ENCODE assay signal across 8 mouse cellular contexts in genomic region chr7:35948389-35948788, GRCm38 (mm10).
DNase-seq lines count a peak whose midpoint lies in the region; ATAC-seq and TF ChIP-seq lines count a peak whose summit lies in the region.

No protein-coding gene starts in this region.

- peaks cover 26% of the 10 kb centered on the region for H3K27me3 ChIP-seq in forebrain, embryonic 12.5 days
- H3K27me3 ChIP-seq in kidney, postnatal 0 days (ENCODE audit: insufficient read depth, low read length) = no peaks in the 10 kb centered on the region
- no peaks in the 10 kb centered on the region for H3K27me3 ChIP-seq in midbrain, embryonic 11.5 days (ENCODE audit: control insufficient read depth, insufficient read depth, low read length)

- H3K36me3 ChIP-seq in forebrain, embryonic 12.5 days (replicated peaks) = no peaks in the 10 kb centered on the region
- no peaks in the 10 kb centered on the region for H3K36me3 ChIP-seq in kidney, postnatal 0 days (ENCODE audit: insufficient read depth, low read length)
- H3K36me3 ChIP-seq in midbrain, embryonic 11.5 days (ENCODE audit: control insufficient read depth, insufficient read depth, low read length) = no peaks in the 10 kb centered on the region

- WGBS in forebrain, embryonic 12.5 days = under 1% methylated on average over 13 of the region's 13 CpGs
- 3% methylated on average over 13 of the region's 13 CpGs for WGBS in kidney, postnatal 0 days
- under 1% methylated on average over 13 of the region's 13 CpGs for WGBS in midbrain, embryonic 11.5 days

- H3K9me3 ChIP-seq in forebrain, embryonic 12.5 days = 0 out of 2 replicates have a peak, but pooled peaks cover under 1% of the 10 kb centered on the region
- H3K9me3 ChIP-seq in kidney, postnatal 0 days (replicated peaks; ENCODE audit: low read length) = no peaks in the 10 kb centered on the region
- no peaks in the 10 kb centered on the region for H3K9me3 ChIP-seq in midbrain, embryonic 11.5 days (ENCODE audit: control insufficient read depth, low read length)

- ATAC-seq in forebrain, embryonic 12.5 days (ENCODE audit: low FRiP score) = peak; percentile 75; the same call in 1 of the 2 replicates
- ATAC-seq in kidney, postnatal 0 days (replicated peaks; ENCODE audit: low FRiP score, low read depth) = peak; percentile 75; the same call in 1 of the 2 replicates
- peak; percentile 83 for ATAC-seq in midbrain, embryonic 11.5 days (ENCODE audit: low FRiP score)

- peak overlapping the region; percentile 65; the same call in 1 of the 2 replicates for H3K27ac ChIP-seq in forebrain, embryonic 12.5 days
- no peak overlapping the region for H3K27ac ChIP-seq in kidney, postnatal 0 days
- no peak overlapping the region for H3K27ac ChIP-seq in midbrain, embryonic 11.5 days (ENCODE audit: low read depth, low read length)

- DNase-seq in embryo, embryonic 10.5 days (ENCODE audit: low spot score) = peak; percentile 74
- DNase-seq in kidney, postnatal 0 days (ENCODE audit: low spot score) = peak; percentile 65
- DNase-seq in midbrain, embryonic 11.5 days (ENCODE audit: low spot score, missing footprints) = peak; percentile 90
- no peak for DNase-seq in thymus, postnatal 36 days
- DNase-seq in urinary bladder, adult 2 months (ENCODE audit: low spot score) = no peak
- DNase-seq in layer of hippocampus, postnatal 25 days (ENCODE audit: extremely low spot score in 1 of 2, low spot score in 1 of 2) = no peak
- no peak for DNase-seq in ovary, postnatal 36 days (ENCODE audit: low spot score)

- H3K4me3 ChIP-seq in forebrain, embryonic 12.5 days (replicated peaks) = peak overlapping the region; percentile 11; the same call in 1 of the 2 replicates
- no peak overlapping the region for H3K4me3 ChIP-seq in kidney, postnatal 0 days (replicated peaks; ENCODE audit: low read depth, low read length)
- no peak overlapping the region; the same call in 1 of the 2 replicates for H3K4me3 ChIP-seq in midbrain, embryonic 11.5 days (ENCODE audit: low read depth, low read length)

- no peak for TF ChIP-seq CTCF in kidney, postnatal 0 days (IDR thresholded peaks at IDR 0.05; ENCODE audit: low read depth)

- peak overlapping the region; percentile 51 for H3K4me2 ChIP-seq in forebrain, embryonic 12.5 days
- H3K4me2 ChIP-seq in kidney, postnatal 0 days (ENCODE audit: low read length) = peak overlapping the region; percentile 19
- H3K4me2 ChIP-seq in midbrain, embryonic 11.5 days = peak overlapping the region; percentile 41

- H3K9ac ChIP-seq in forebrain, embryonic 12.5 days = peak overlapping the region; percentile 36
- H3K9ac ChIP-seq in kidney, postnatal 0 days (ENCODE audit: low read depth, low read length) = no peak overlapping the region
- peak overlapping the region; percentile 25; the same call in 1 of the 2 replicates for H3K9ac ChIP-seq in midbrain, embryonic 11.5 days (ENCODE audit: low read length)

- peaks cover 13% of the 10 kb centered on the region for H3K4me1 ChIP-seq in forebrain, embryonic 12.5 days
- no peaks in the 10 kb centered on the region for H3K4me1 ChIP-seq in kidney, postnatal 0 days (replicated peaks; ENCODE audit: insufficient read depth, low read length)
- peaks cover 4% of the 10 kb centered on the region; the same call in 1 of the 2 replicates for H3K4me1 ChIP-seq in midbrain, embryonic 11.5 days (ENCODE audit: control insufficient read depth, insufficient read depth, low read length)

Comparison
In these comparisons a context has a peak if more than half of its experiments do, and no peak if none do; other contexts are left out.
1. DNase-seq: peak in embryo, embryonic 10.5 days (single experiment), kidney, postnatal 0 days (single experiment) and midbrain, embryonic 11.5 days (single experiment); none in thymus, postnatal 36 days (0 of 2), urinary bladder, adult 2 months (single experiment), layer of hippocampus, postnatal 25 days (0 of 2) and ovary, postnatal 36 days (single experiment).
2. Peak in every context shown above with its lines, with median percentiles within 50 percentile points of each other: ATAC-seq and H3K4me2 ChIP-seq.